Mouse (Mus musculus): Measurements from ENCODE around the gene Cebpz. TPM values are rescaled to one million over a fixed set of nuclear protein-coding genes. Genes with fewer than 3 reads are reported as not detected.

The Cebpz gene
- total RNA-seq (2021), result 10 to 100 TPM; 27.1 to 31.5 TPM

GRCm38 (mm10) chr17:78936466-78937228, at the start of gene Cebpz, which contains the start of gene Ndufaf7:
TSS of gene Cebpz (minus strand) at chr17:78937066.
TSS of gene Ndufaf7 (plus strand) at chr17:78937136.
- peak; percentile 95 to 97 for DNase-seq (ENCODE audit: low spot score in 2 of 2)
- intact Hi-C loops (cut with DNase I), result loop anchor here (2.0 to 10.0 kb wide), 2 partner anchors 102 to 908 kb away; partner anchors contain the start of genes Gpatch11 and Heatr5b

- intact Hi-C loops (cut with DNase I), result no loop called here
Observed at GRCm38 (mm10) chr17:78983736-78984135, 46.9 kb upstream of the Cebpz start.

GRCm38 (mm10) chr17:78983166-78983565, 46.3 kb upstream of the Cebpz start:
- intact Hi-C loops (cut with DNase I), result no loop called here

More at GRCm38 (mm10) chr17:78983736-78984135, 46.9 kb upstream of the Cebpz start:
- DNase-seq (ENCODE audit: low spot score in 2 of 2), result no peak

GRCm38 (mm10) chr17:78968500-78968899, 31.6 kb upstream of the Cebpz start:
- no peak for DNase-seq (ENCODE audit: low spot score in 2 of 2)
- intact Hi-C loops (cut with DNase I), result no loop called here

More at GRCm38 (mm10) chr17:78983166-78983565, 46.3 kb upstream of the Cebpz start:
- no peak for DNase-seq (ENCODE audit: low spot score in 2 of 2)

GRCm38 (mm10) chr17:78966092-78966883, 29.4 kb upstream of the Cebpz start:
- intact Hi-C loops (cut with DNase I), result no loop called here
- no peak for DNase-seq (ENCODE audit: low spot score in 2 of 2)

- intact Hi-C loops (cut with DNase I), result loop anchor here (5.0 kb wide), 1 partner anchor 53 kb away; no protein-coding TSS in a partner anchor
- peak in 1 of 2 experiments; percentile 9 for DNase-seq (ENCODE audit: low spot score in 2 of 2)
Observed at GRCm38 (mm10) chr17:78964387-78964786, 27.5 kb upstream of the Cebpz start.

GRCm38 (mm10) chr17:78959473-78959872, 22.6 kb upstream of the Cebpz start:
- DNase-seq (ENCODE audit: low spot score in 2 of 2), result no peak
- intact Hi-C loops (cut with DNase I), result no loop called here

GRCm38 (mm10) chr17:78953240-78953639, 16.4 kb upstream of the Cebpz start:
- DNase-seq (ENCODE audit: low spot score in 2 of 2), result no peak
- intact Hi-C loops (cut with DNase I), result no loop called here

GRCm38 (mm10) chr17:78952070-78952469, 15.2 kb upstream of the Cebpz start:
- intact Hi-C loops (cut with DNase I), result no loop called here
- no peak for DNase-seq (ENCODE audit: low spot score in 2 of 2)

GRCm38 (mm10) chr17:78951225-78951624, 14.4 kb upstream of the Cebpz start:
- intact Hi-C loops (cut with DNase I), result no loop called here

GRCm38 (mm10) chr17:78942579-78942978, 5.7 kb upstream of the Cebpz start:
- intact Hi-C loops (cut with DNase I), result no loop called here
- no peak for DNase-seq (ENCODE audit: low spot score in 2 of 2)

More at GRCm38 (mm10) chr17:78951225-78951624, 14.4 kb upstream of the Cebpz start:
- DNase-seq (ENCODE audit: low spot score in 2 of 2), result no peak

GRCm38 (mm10) chr17:78938927-78939326, 2.1 kb upstream of the Cebpz start:
- DNase-seq (ENCODE audit: low spot score in 2 of 2), result no peak
- intact Hi-C loops (cut with DNase I), result loop anchor here (10.0 kb wide), 1 partner anchor 906 kb away; no protein-coding TSS in a partner anchor

GRCm38 (mm10) chr17:78937229-78937853, 475 bp upstream of the Cebpz start:
- intact Hi-C loops (cut with DNase I), result loop anchor here (2.0 to 10.0 kb wide), 2 partner anchors 103 to 907 kb away; partner anchors contain the start of genes Gpatch11 and Heatr5b

GRCm38 (mm10) chr17:78935857-78936256, 1.0 kb downstream of the Cebpz start:
- DNase-seq (ENCODE audit: low spot score in 2 of 2), result no peak
- intact Hi-C loops (cut with DNase I), result loop anchor here (2.0 to 10.0 kb wide), 2 partner anchors 101 to 909 kb away; partner anchors contain the start of genes Gpatch11 and Heatr5b

More at GRCm38 (mm10) chr17:78937229-78937853, 475 bp upstream of the Cebpz start:
- no peak for DNase-seq (ENCODE audit: low spot score in 2 of 2)

GRCm38 (mm10) chr17:78917696-78918095, 19.2 kb downstream of the Cebpz start:
- no peak for DNase-seq (ENCODE audit: low spot score in 2 of 2)
- intact Hi-C loops (cut with DNase I), result loop anchor here (5.0 kb wide), 1 partner anchor 80 kb away; the partner anchor contains the start of genes Gpatch11 and Heatr5b

- intact Hi-C loops (cut with DNase I), result loop anchor here (5.0 kb wide), 1 partner anchor 80 kb away; the partner anchor contains the start of genes Gpatch11 and Heatr5b
- no peak for DNase-seq (ENCODE audit: low spot score in 2 of 2)
Observed at GRCm38 (mm10) chr17:78916899-78917298, 20.0 kb downstream of the Cebpz start.

GRCm38 (mm10) chr17:78916369-78916813, 20.5 kb downstream of the Cebpz start, which contains the start of gene Cebpzos:
TSS of gene Cebpzos (plus strand) at chr17:78916500.
- peak; percentile 86 to 90 for DNase-seq (ENCODE audit: low spot score in 2 of 2)
- intact Hi-C loops (cut with DNase I), result loop anchor here (5.0 kb wide), 1 partner anchor 79 kb away; the partner anchor contains the start of genes Gpatch11 and Heatr5b

GRCm38 (mm10) chr17:78915772-78916171, 21.1 kb downstream of the Cebpz start:
- intact Hi-C loops (cut with DNase I), result loop anchor here (5.0 kb wide), 1 partner anchor 78 kb away; the partner anchor contains the start of genes Gpatch11 and Heatr5b
- no peak for DNase-seq (ENCODE audit: low spot score in 2 of 2)

- no peak for DNase-seq (ENCODE audit: low spot score in 2 of 2)
- intact Hi-C loops (cut with DNase I), result no loop called here
Observed at GRCm38 (mm10) chr17:78913921-78914320, 22.9 kb downstream of the Cebpz start.

Measured in left cerebral cortex, postnatal 36 days (tissue).